Mouse (Mus musculus): ENCODE data around the gene Hps3. TPM values are rescaled to one million over a fixed set of nuclear protein-coding genes. Genes with fewer than 3 reads are reported as not detected.
"Not testable (repeated sequence)": the region's sequence is repeated elsewhere in the genome, so short reads cannot be mapped to it uniquely, and the experiment has no call there.

The Hps3 gene
- polyA plus RNA-seq, 1 experiment = 58.4 TPM

- no peaks in the 10 kb centered on the region for H3K4me1 ChIP-seq (ENCODE audit: control insufficient read depth, insufficient read depth, insufficient read length)
- no peak overlapping the region for H3K27ac ChIP-seq (ENCODE audit: insufficient read depth, low read length)
- no peak for TF ChIP-seq CTCF (IDR thresholded peaks at IDR 0.05; ENCODE audit: extremely low read depth, insufficient read depth, insufficient read length, insufficient replicate concordance)
- TF ChIP-seq POLR2A (IDR thresholded peaks at IDR 0.05; ENCODE audit: low read depth, low read length) = no peak
- no peak for DNase-seq (ENCODE audit: low read depth in 1 of 2, low spot score in 2 of 2)
- H3K36me3 ChIP-seq (ENCODE audit: control insufficient read depth, insufficient read depth, low read length) = no peaks in the 10 kb centered on the region
- H3K4me3 ChIP-seq (ENCODE audit: extremely low read depth, insufficient read depth, insufficient read length) = no peak overlapping the region
- H3K27me3 ChIP-seq (ENCODE audit: control insufficient read depth, insufficient read depth, low read length) = no peaks in the 10 kb centered on the region
- WGBS = 48% methylated on average over 3 of the region's 3 CpGs
Observed at GRCm38 (mm10) chr3:19953865-19954264, 81.2 kb downstream of the Hps3 start.

- 81% methylated on average over 1 of the region's 1 CpGs for WGBS
- H3K27ac ChIP-seq (ENCODE audit: insufficient read depth, low read length) = no peak overlapping the region
Observed at GRCm38 (mm10) chr3:19953425-19953824, 81.7 kb downstream of the Hps3 start.

GRCm38 (mm10) chr3:19949401-19949800, 85.7 kb downstream of the Hps3 start:
- H3K27me3 ChIP-seq (ENCODE audit: control insufficient read depth, insufficient read depth, low read length); H3K27ac ChIP-seq (ENCODE audit: insufficient read depth, low read length); DNase-seq (ENCODE audit: low read depth in 1 of 2, low spot score in 2 of 2); H3K4me3 ChIP-seq (ENCODE audit: extremely low read depth, insufficient read depth, insufficient read length); H3K36me3 ChIP-seq (ENCODE audit: control insufficient read depth, insufficient read depth, low read length); H3K4me1 ChIP-seq (ENCODE audit: control insufficient read depth, insufficient read depth, insufficient read length): not testable (repeated sequence)
- 97% methylated on average over 1 of the region's 1 CpGs for WGBS

More at GRCm38 (mm10) chr3:19953425-19953824, 81.7 kb downstream of the Hps3 start:
- no peaks in the 10 kb centered on the region for H3K4me1 ChIP-seq (ENCODE audit: control insufficient read depth, insufficient read depth, insufficient read length)
- H3K4me3 ChIP-seq (ENCODE audit: extremely low read depth, insufficient read depth, insufficient read length) = no peak overlapping the region
- H3K27me3 ChIP-seq (ENCODE audit: control insufficient read depth, insufficient read depth, low read length) = no peaks in the 10 kb centered on the region
- DNase-seq (ENCODE audit: low read depth in 1 of 2, low spot score in 2 of 2) = no peak
- TF ChIP-seq CTCF (IDR thresholded peaks at IDR 0.05; ENCODE audit: extremely low read depth, insufficient read depth, insufficient read length, insufficient replicate concordance) (no peak), POLR2A (IDR thresholded peaks at IDR 0.05; ENCODE audit: low read depth, low read length) (no peak)
- H3K36me3 ChIP-seq (ENCODE audit: control insufficient read depth, insufficient read depth, low read length) = no peaks in the 10 kb centered on the region

- H3K27me3 ChIP-seq (ENCODE audit: control insufficient read depth, insufficient read depth, low read length) = no peaks in the 10 kb centered on the region
- no peak overlapping the region for H3K4me3 ChIP-seq (ENCODE audit: extremely low read depth, insufficient read depth, insufficient read length)
- DNase-seq (ENCODE audit: low read depth in 1 of 2, low spot score in 2 of 2) = no peak
- H3K4me1 ChIP-seq (ENCODE audit: control insufficient read depth, insufficient read depth, insufficient read length) = no peaks in the 10 kb centered on the region
- H3K36me3 ChIP-seq (ENCODE audit: control insufficient read depth, insufficient read depth, low read length) = no peaks in the 10 kb centered on the region
- no peak for TF ChIP-seq CTCF (IDR thresholded peaks at IDR 0.05; ENCODE audit: extremely low read depth, insufficient read depth, insufficient read length, insufficient replicate concordance)
- TF ChIP-seq POLR2A (IDR thresholded peaks at IDR 0.05; ENCODE audit: low read depth, low read length) = no peak
- H3K27ac ChIP-seq (ENCODE audit: insufficient read depth, low read length) = no peak overlapping the region
Observed at GRCm38 (mm10) chr3:19948552-19948951, 86.6 kb downstream of the Hps3 start.

Other genes with a start within 250 kb of the Hps3 start
- 5.1 and 6.3 TPM in 2 replicates for gene Cp, start 78.3 kb downstream of the Hps3 start, polyA plus RNA-seq (2012; rRNA removed)
- 3.9 and 4.1 TPM in 2 replicates for gene Hltf, start 22.5 kb upstream of the Hps3 start, polyA plus RNA-seq (2012; rRNA removed)
- gene Gyg, start 120.0 kb upstream of the Hps3 start, polyA plus RNA-seq (2012; rRNA removed) = 11.0 and 12.1 TPM in 2 replicates
- gene Cpa3, start 206.9 kb upstream of the Hps3 start, polyA plus RNA-seq (2012; rRNA removed) = 0.15 and 0.30 TPM in 2 replicates
- 211 and 326 TPM in 2 replicates for gene Cpb1, start 240.4 kb upstream of the Hps3 start, polyA plus RNA-seq (2012; rRNA removed)

All from spleen, adult 2 months (tissue).